Mouse (Mus musculus) forebrain, embryonic 15.5 days (tissue): Measurements from ENCODE around the gene Elk4. TPM values are rescaled to one million over a fixed set of nuclear protein-coding genes. Genes with fewer than 3 reads are reported as not detected.

Experiments used
- ATAC-seq: fragments of 200-750 bp; cut with Nextera tagmentation; replicated peaks from 2 replicates; pipeline ENCODE4 v1.8.0; 2017; ENCODE audit warnings: mild to moderate bottlenecking, moderate TSS enrichment, moderate library complexity
- H3K27ac ChIP-seq: fragments of 300-500 bp; sonication (generic); replicated peaks from 2 replicates; pipeline ENCODE4 v1.5.1; 2015; ENCODE audit warnings: mild to moderate bottlenecking, inconsistent platforms
- H3K27me3 ChIP-seq: fragments of 300-500 bp; sonication (generic); 2 replicates; pipeline ENCODE4 v1.6.1; 2015; ENCODE audit warnings: inconsistent platforms
- H3K36me3 ChIP-seq: fragments of 300-500 bp; sonication (generic); 2 replicates; pipeline ENCODE4 v1.6.1; 2015; ENCODE audit warnings: mild to moderate bottlenecking, inconsistent platforms
- H3K4me1 ChIP-seq: fragments of 300-500 bp; sonication (generic); 2 replicates; pipeline ENCODE4 v1.6.1; 2015; ENCODE audit warnings: inconsistent platforms
- H3K4me2 ChIP-seq: fragments of 300-500 bp; sonication (generic); replicated peaks from 2 replicates; pipeline ENCODE4 v1.6.1; 2015; ENCODE audit warnings: mild to moderate bottlenecking, inconsistent platforms
- H3K4me3 ChIP-seq: fragments of 300-500 bp; sonication (generic); 2 replicates; pipeline ENCODE4 v1.5.1; 2015; ENCODE audit warnings: mild to moderate bottlenecking, inconsistent platforms
- H3K9ac ChIP-seq: fragments of 300-500 bp; sonication (generic); replicated peaks from 2 replicates; pipeline ENCODE4 v1.6.1; 2015; ENCODE audit warnings: mild to moderate bottlenecking, inconsistent platforms
- H3K9me3 ChIP-seq: fragments of 300-500 bp; sonication (generic); 2 replicates; pipeline ENCODE4 v1.6.1; 2016; ENCODE audit warnings: inconsistent platforms
- WGBS: fragments of 180-500 bp; shearing (Covaris S2); methylation state at CpG from one replicate; pipeline ENCODE4 v1.1.7; 2015; ENCODE audit warnings: mixed read lengths; 5-methylcytosine and 5-hydroxymethylcytosine counted together
- polyA plus RNA-seq: library from polyadenylated mRNA; unstranded; fragments of >200 nt; fragmentation: Nextera tagmentation; extraction: Ambion mirVana; gene quantifications from 2 replicates; pipeline ENCODE4 v1.2.1, GENCODE M21; 2015

Gene Elk4
- polyA plus RNA-seq, 1 experiment from 2014 or later = 14.6 TPM

GRCm38 (mm10) chr1:132060036-132060769, 52.8 kb downstream of the Elk4 start:
- H3K36me3 ChIP-seq = no peaks in the 10 kb centered on the region
- H3K9me3 ChIP-seq = no peaks in the 10 kb centered on the region
- no peak overlapping the region for H3K9ac ChIP-seq
- no peaks in the 10 kb centered on the region for H3K27me3 ChIP-seq
- H3K4me2 ChIP-seq = no peak overlapping the region
- WGBS = 68% methylated on average over 7 of the region's 7 CpGs
- no peak overlapping the region for H3K4me3 ChIP-seq
- H3K4me1 ChIP-seq = peaks cover 5% of the 10 kb centered on the region
- no peak for ATAC-seq
- no peak overlapping the region for H3K27ac ChIP-seq

DNA sequence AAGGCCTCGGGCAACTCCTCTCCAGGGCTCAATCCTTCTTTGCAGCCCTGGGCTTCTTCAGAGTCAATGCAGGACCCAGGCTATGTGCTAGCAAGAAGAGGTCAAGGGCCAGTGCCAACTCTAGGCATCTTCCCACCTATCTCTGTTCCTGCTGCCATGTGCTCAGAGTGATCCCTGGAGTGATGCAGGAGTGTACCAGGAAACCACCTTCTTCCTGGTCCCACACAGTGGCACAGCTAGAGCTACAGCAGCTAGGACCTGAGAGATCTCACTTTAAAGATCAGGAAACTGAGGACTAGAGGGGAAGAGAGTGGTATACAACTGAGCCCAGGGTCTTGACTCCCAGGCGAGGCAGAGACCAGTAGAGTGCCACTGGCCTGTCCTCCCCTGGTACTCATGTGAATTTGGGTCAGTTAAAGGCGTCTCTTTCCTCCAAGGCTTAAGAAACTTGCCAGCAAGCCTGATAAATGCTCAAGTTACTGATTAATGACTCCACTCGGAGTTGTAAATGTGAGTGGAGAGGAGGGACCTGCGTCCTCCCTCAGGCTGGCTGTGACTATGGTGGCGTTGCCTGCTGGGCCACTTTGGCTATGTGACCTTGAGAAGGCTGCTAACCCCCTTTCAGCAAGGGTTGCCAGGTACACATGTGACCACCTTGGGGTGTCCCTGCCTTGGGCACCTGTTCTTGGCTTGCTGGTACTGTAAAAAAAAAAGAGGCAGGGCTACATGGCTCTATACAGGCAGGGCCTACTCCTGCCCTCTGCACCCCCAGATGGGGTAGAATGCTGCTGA, 54.5 kb downstream of the Elk4 start:
- no peak overlapping the region for H3K4me2 ChIP-seq
- no peak for ATAC-seq
- H3K4me1 ChIP-seq = peaks cover 11% of the 10 kb centered on the region
- no peaks in the 10 kb centered on the region for H3K9me3 ChIP-seq
- no peaks in the 10 kb centered on the region for H3K36me3 ChIP-seq
- H3K27me3 ChIP-seq = peaks cover 4% of the 10 kb centered on the region; the same call in 1 of the 2 replicates
- H3K4me3 ChIP-seq = no peak overlapping the region
- WGBS = 79% methylated on average over 6 of the region's 6 CpGs
- H3K27ac ChIP-seq = no peak overlapping the region
- H3K9ac ChIP-seq = no peak overlapping the region

DNA sequence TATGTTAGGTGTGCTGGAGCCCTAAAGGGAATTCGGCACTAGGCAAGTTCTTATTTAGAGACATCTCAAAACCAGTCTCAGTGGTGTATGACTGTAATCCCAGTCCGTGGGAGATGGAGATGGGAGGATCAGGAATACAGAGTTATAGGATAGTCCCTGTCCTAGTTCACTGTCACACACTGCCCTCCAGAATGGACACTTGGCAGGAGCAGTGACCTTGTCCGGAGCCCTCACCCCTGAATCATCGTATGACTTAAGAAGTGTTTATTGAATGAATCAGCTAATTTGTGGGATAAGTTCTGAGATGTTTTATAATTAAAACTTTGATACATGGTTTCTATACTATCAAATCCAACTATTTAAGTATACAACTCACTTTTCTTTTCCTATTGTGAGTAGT, 55.7 kb downstream of the Elk4 start:
- Histone ChIP-seq H3K4me1 (peaks cover 23% of the 10 kb centered on the region), H3K9ac (no peak overlapping the region), H3K9me3 (no peaks in the 10 kb centered on the region), H3K27ac (no peak overlapping the region), H3K4me2 (no peak overlapping the region), H3K36me3 (no peaks in the 10 kb centered on the region), H3K27me3 (peaks cover 13% of the 10 kb centered on the region; the same call in 1 of the 2 replicates), H3K4me3 (no peak overlapping the region)
- no peak for ATAC-seq
- 92% methylated on average over 4 of the region's 4 CpGs for WGBS

DNA sequence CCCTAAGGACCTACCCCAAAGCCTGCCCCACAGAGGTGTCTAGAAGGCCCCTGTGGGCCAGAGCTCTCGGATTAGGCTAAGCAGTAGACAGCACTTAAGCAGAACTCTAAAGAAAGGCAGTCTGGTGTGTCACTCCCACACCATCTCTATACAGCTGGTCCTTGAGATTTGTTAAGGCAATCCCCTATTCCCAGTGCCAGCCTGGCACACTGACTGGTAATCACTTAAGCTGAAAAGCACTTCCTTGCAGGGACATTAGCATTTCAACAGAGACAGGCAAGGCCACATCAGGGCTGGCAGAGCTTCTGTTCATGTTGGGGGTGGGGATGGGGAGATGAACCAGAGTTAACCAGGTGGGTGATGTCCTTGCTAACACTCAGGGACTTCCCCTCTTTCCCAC, 57.6 kb downstream of the Elk4 start:
- H3K9ac ChIP-seq = no peak overlapping the region
- ATAC-seq = peak; percentile 59
- H3K27me3 ChIP-seq = peaks cover 28% of the 10 kb centered on the region
- no peak overlapping the region for H3K4me2 ChIP-seq
- WGBS = 37% methylated on average over 1 of the region's 1 CpGs
- H3K27ac ChIP-seq = no peak overlapping the region
- no peaks in the 10 kb centered on the region for H3K9me3 ChIP-seq
- H3K4me3 ChIP-seq = no peak overlapping the region
- H3K36me3 ChIP-seq = no peaks in the 10 kb centered on the region
- peaks cover 24% of the 10 kb centered on the region for H3K4me1 ChIP-seq

- WGBS = 76% methylated on average over 8 of the region's 8 CpGs
- no peaks in the 10 kb centered on the region for H3K36me3 ChIP-seq
- no peak overlapping the region for H3K27ac ChIP-seq
- ATAC-seq = no peak
- H3K9ac ChIP-seq = no peak overlapping the region
- no peak overlapping the region for H3K4me2 ChIP-seq
- peaks cover 24% of the 10 kb centered on the region for H3K4me1 ChIP-seq
- H3K9me3 ChIP-seq = no peaks in the 10 kb centered on the region
- no peak overlapping the region for H3K4me3 ChIP-seq
- peaks cover 28% of the 10 kb centered on the region for H3K27me3 ChIP-seq
Observed at GRCm38 (mm10) chr1:132065475-132066172, 58.2 kb downstream of the Elk4 start.

GRCm38 (mm10) chr1:132067261-132068255, 60.2 kb downstream of the Elk4 start, which contains the start of gene Mfsd4a:
TSS of gene Mfsd4a (minus strand) at chr1:132068062.
- WGBS = 2% methylated on average over 75 of the region's 80 CpGs
- H3K27me3 ChIP-seq = peaks cover 28% of the 10 kb centered on the region

DNA sequence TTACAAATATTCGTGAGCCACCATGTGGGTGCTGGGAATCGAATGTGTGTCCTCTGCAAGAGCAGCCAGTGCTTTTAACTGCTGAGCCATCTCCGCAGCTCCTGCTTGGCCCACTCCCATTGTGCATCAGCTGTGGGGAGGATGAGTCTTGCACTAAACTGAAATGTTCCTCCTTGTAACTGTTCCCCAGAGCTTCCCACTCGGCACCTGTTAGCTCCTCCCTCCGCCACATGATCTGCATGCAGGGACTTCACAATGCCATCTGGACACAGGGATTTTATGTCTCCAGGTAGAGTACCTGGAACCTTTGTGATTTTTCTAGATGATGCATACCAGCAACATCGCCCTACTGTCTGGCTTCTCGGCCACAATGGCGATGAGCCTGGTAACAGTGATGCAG, 62.0 kb downstream of the Elk4 start:
- Histone ChIP-seq H3K27me3 (peaks cover 28% of the 10 kb centered on the region), H3K27ac (no peak overlapping the region)
- ATAC-seq = no peak

More at GRCm38 (mm10) chr1:132067261-132068255, 60.2 kb downstream of the Elk4 start, which contains the start of gene Mfsd4a:
- Histone ChIP-seq H3K4me2 (peak within 1 kb of the TSS; percentile 94), H3K4me1 (peaks cover 24% of the 10 kb centered on the region), H3K27ac (no peak within 1 kb of the TSS), H3K9me3 (no peaks in the 10 kb centered on the region), H3K36me3 (no peaks in the 10 kb centered on the region), H3K9ac (peak within 1 kb of the TSS; percentile 50), H3K4me3 (peak within 1 kb of the TSS; percentile 49)
- peak; percentile 70 for ATAC-seq

DNA sequence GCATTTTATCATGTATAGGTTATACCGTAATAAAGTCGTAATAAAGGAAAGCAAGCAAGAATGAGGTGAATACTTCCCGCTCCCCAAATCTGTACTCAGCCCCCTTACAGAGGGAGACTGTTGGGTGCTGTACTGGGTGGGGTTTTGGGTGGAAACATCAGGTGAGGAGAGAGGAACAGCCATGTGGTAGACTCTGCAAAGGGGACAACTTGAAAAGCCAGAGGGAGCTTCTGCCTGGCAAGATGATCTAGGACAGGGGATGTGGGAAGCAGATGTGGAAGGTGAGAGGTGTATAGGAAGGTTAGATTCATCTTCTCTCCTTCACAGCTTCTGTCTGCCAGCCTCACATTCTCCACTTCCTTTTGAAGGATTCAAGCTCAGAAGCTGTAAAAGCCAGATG, 63.3 kb downstream of the Elk4 start:
- no peak overlapping the region for H3K27ac ChIP-seq
- no peak for ATAC-seq
- H3K4me1 ChIP-seq = peaks cover 15% of the 10 kb centered on the region
- no peak overlapping the region for H3K4me2 ChIP-seq
- H3K9ac ChIP-seq = no peak overlapping the region
- no peak overlapping the region for H3K4me3 ChIP-seq
- H3K36me3 ChIP-seq = no peaks in the 10 kb centered on the region
- no peaks in the 10 kb centered on the region for H3K9me3 ChIP-seq
- peaks cover 28% of the 10 kb centered on the region for H3K27me3 ChIP-seq
- 91% methylated on average over 3 of the region's 3 CpGs for WGBS

More for the DNA sequence above, 62.0 kb downstream of the Elk4 start:
- no peaks in the 10 kb centered on the region for H3K36me3 ChIP-seq
- H3K9me3 ChIP-seq = no peaks in the 10 kb centered on the region
- H3K4me3 ChIP-seq = no peak overlapping the region
- H3K9ac ChIP-seq = no peak overlapping the region
- peaks cover 24% of the 10 kb centered on the region for H3K4me1 ChIP-seq
- 85% methylated on average over 8 of the region's 8 CpGs for WGBS
- H3K4me2 ChIP-seq = no peak overlapping the region

- Histone ChIP-seq H3K4me3 (no peak overlapping the region), H3K4me2 (no peak overlapping the region), H3K4me1 (no peaks in the 10 kb centered on the region), H3K36me3 (no peaks in the 10 kb centered on the region), H3K9ac (no peak overlapping the region), H3K27me3 (no peaks in the 10 kb centered on the region), H3K9me3 (no peaks in the 10 kb centered on the region), H3K27ac (no peak overlapping the region)
- ATAC-seq = no peak
- 87% methylated on average over 10 of the region's 10 CpGs for WGBS
Observed at GRCm38 (mm10) chr1:132075576-132075975, 68.2 kb downstream of the Elk4 start.

- no peak overlapping the region for H3K9ac ChIP-seq
- no peak overlapping the region for H3K27ac ChIP-seq
- no peak for ATAC-seq
- no peaks in the 10 kb centered on the region for H3K36me3 ChIP-seq
- no peak overlapping the region for H3K4me3 ChIP-seq
- no peaks in the 10 kb centered on the region for H3K4me1 ChIP-seq
- H3K27me3 ChIP-seq = no peaks in the 10 kb centered on the region
- no peaks in the 10 kb centered on the region for H3K9me3 ChIP-seq
- 90% methylated on average over 2 of the region's 2 CpGs for WGBS
- H3K4me2 ChIP-seq = no peak overlapping the region
Observed at GRCm38 (mm10) chr1:132078413-132078812, 71.0 kb downstream of the Elk4 start.
